Mouse (Mus musculus) thymus, adult 2 months (tissue): Measurements from ENCODE around the gene Ankrd53. TPM values are rescaled to one million over a fixed set of nuclear protein-coding genes. Genes with fewer than 3 reads are reported as not detected.

Experiments
- DNase-seq: peaks from one replicate; pipeline ENCODE4 v3.0.0; 2021
- H3K27ac ChIP-seq: fragments of 200-500 bp; 2 replicates; pipeline ENCODE4 v1.5.1; 2012; ENCODE audit warnings: low read length, control low read depth; ENCODE audit not compliant: control insufficient read depth, insufficient read depth
- H3K27me3 ChIP-seq: fragments of 200-500 bp; 2 replicates; pipeline ENCODE4 v1.6.1; 2012; ENCODE audit warnings: mild to moderate bottlenecking, low read length, moderate library complexity, mixed read lengths; ENCODE audit not compliant: control insufficient read depth, insufficient read depth
- H3K36me3 ChIP-seq: fragments of 200-500 bp; 2 replicates; pipeline ENCODE4 v1.6.1; 2012; ENCODE audit warnings: mild to moderate bottlenecking, low read length, moderate library complexity; ENCODE audit not compliant: control insufficient read depth, insufficient read depth
- H3K4me1 ChIP-seq: fragments of 200-500 bp; replicated peaks from 2 replicates; pipeline ENCODE4 v1.6.1; 2012; ENCODE audit warnings: low read length; ENCODE audit not compliant: control insufficient read depth, insufficient read depth
- H3K4me3 ChIP-seq: fragments of 200-500 bp; 2 replicates; pipeline ENCODE4 v1.5.1; 2012; ENCODE audit warnings: mild to moderate bottlenecking, low read length, control low read depth, moderate library complexity; ENCODE audit not compliant: control insufficient read depth, insufficient read depth
- CTCF ChIP-seq: fragments of 200-500 bp; IDR thresholded peaks from 2 replicates; pipeline ENCODE4 v1.5.1; 2012; ENCODE audit warnings: mild to moderate bottlenecking, control low read depth, low read length, moderate library complexity, borderline replicate concordance; ENCODE audit not compliant: control insufficient read depth, poor library complexity, insufficient read depth; ENCODE audit errors: extremely low read depth
- POLR2A ChIP-seq: fragments of 200-500 bp; IDR thresholded peaks from 2 replicates; pipeline ENCODE4 v1.6.1; 2012; ENCODE audit warnings: mild to moderate bottlenecking, low read length, control low read depth, moderate library complexity; ENCODE audit not compliant: control insufficient read depth, poor library complexity, insufficient read depth; ENCODE audit errors: extremely low read depth
- WGBS: fragments of 180-500 bp; shearing (Covaris S2); methylation state at CpG from one replicate; pipeline ENCODE4 v1.1.7; 2018; 5-methylcytosine and 5-hydroxymethylcytosine counted together
- polyA plus RNA-seq: library from polyadenylated mRNA; depleted of rRNA; stranded (reverse); fragments of >200 nt; gene quantifications from 2 replicates; pipeline ENCODE4 v1.2.3, GENCODE M21; 2012; rRNA removed

Gene Ankrd53
- polyA plus RNA-seq, 1 experiment, result 0.05 TPM

DNA sequence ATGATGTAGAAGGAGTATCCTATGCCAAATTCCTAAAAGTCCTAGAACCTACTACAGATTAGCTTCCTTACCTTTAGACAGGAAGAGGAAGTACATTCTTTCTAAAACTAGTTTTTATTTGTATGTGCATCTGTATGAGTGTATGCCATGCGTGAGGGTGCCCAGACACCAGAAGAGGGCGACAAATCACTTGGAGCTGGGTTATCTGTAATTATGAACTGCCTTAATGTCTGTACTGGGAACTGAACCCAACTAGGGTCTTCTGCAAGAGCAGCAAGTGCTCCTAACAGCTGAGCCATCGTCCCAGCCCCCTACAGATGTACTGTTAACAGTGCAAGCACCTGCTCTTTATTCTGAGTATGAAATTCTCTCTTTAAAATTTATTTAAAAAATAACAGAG is 53.4 kb downstream of the Ankrd53 start:
- Histone ChIP-seq H3K4me1 (no peaks in the 10 kb centered on the region), H3K27me3 (no peaks in the 10 kb centered on the region), H3K4me3 (no peak overlapping the region), H3K27ac (no peak overlapping the region), H3K36me3 (peaks cover 19% of the 10 kb centered on the region)
- DNase-seq, result no peak
- WGBS, result 98% methylated on average over 3 of the region's 3 CpGs
- TF ChIP-seq POLR2A (no peak), CTCF (no peak)

Other genes starting within 250 kb of the Ankrd53 start
- 2.3 and 3.5 TPM in 2 replicates for gene Actg2, start 226.4 kb upstream of the Ankrd53 start, polyA plus RNA-seq
- gene Stambp, start 189.9 kb upstream of the Ankrd53 start, polyA plus RNA-seq, result 16.4 and 19.2 TPM in 2 replicates
- gene Clec4f, start 106.5 kb upstream of the Ankrd53 start, polyA plus RNA-seq, result 0.47 and 0.51 TPM in 2 replicates
- 3.8 and 6.0 TPM in 2 replicates for gene Cd207, start 84.8 kb upstream of the Ankrd53 start, polyA plus RNA-seq
- gene Vax2, start 51.4 kb upstream of the Ankrd53 start, polyA plus RNA-seq, result 0.08 and 0.23 TPM in 2 replicates
- gene Atp6v1b1, start 19.7 kb upstream of the Ankrd53 start, polyA plus RNA-seq, result 0.35 and 0.36 TPM in 2 replicates
- gene Tex261, start 13.2 kb downstream of the Ankrd53 start, polyA plus RNA-seq, result 183 and 190 TPM in 2 replicates
- gene Nagk, start 32.3 kb downstream of the Ankrd53 start, polyA plus RNA-seq, result 15.7 and 18.7 TPM in 2 replicates
- gene Paip2b, start 69.1 kb downstream of the Ankrd53 start, polyA plus RNA-seq, result 15.2 and 16.8 TPM in 2 replicates
- 21.3 and 24.2 TPM in 2 replicates for gene Zfp638, start 104.5 kb downstream of the Ankrd53 start, polyA plus RNA-seq
- gene Dysf, start 245.9 kb downstream of the Ankrd53 start, polyA plus RNA-seq, result 4.8 and 6.2 TPM in 2 replicates